Mouse (Mus musculus): Measurements from ENCODE around the gene Scamp5.

Scamp5 gene

DNA sequence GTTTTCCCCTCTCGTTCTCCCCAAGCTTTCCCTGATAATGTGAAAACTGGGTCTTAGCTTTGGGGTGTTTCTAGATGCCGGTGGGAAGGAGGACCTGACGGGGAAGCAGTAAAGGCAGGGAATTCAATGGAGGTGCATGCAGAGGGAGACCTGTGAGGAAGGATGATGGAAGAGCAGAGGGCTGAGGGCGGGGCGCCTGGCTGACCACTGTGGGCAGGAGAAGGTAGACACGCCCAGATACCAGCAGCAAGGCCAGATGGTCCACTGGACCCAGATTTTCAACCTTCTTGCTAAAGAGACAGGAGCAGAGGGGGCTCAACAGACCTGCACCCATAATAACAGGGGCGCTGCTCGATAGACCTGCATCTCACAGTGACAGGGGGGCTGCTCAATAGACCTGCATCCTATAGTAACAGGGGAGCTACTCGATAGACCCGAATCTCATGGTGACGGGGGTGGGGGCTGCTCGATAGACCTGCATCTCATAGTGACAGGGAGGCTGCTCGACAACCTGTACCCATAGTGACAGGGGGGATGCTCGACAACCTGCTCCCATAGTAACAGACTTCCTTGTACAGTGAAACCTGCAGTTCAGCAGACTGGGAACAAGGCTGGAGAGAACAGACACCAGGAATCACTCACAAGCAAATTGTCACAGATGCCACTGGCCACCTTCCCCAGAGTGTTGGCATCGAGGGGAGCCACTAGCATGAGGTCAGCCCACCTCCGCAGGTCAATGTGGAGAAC, 48.2 kb downstream of the Scamp5 start:
- DNase-seq (ENCODE audit: low read depth): no peak

DNA sequence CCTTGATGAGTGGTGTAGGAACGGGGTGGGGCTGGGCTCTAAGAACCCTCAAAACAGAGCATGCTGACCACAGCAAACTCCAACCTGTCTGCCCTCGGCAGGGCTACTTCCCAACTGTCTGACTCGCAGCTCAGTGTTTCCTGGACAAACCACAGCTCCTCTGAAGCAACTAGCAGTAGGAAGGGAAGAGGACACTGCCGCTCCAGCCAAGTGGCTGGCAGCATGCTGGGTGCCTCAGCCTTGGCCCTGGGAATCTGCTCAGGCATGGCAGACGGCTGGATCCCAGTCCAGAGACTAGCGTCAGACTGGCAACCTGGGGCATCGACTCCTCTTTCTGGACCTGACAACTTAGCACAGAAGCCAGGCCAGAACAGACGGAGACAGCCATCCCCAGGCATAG, 50.5 kb downstream of the Scamp5 start:
- no peak for DNase-seq (ENCODE audit: low read depth)

DNA sequence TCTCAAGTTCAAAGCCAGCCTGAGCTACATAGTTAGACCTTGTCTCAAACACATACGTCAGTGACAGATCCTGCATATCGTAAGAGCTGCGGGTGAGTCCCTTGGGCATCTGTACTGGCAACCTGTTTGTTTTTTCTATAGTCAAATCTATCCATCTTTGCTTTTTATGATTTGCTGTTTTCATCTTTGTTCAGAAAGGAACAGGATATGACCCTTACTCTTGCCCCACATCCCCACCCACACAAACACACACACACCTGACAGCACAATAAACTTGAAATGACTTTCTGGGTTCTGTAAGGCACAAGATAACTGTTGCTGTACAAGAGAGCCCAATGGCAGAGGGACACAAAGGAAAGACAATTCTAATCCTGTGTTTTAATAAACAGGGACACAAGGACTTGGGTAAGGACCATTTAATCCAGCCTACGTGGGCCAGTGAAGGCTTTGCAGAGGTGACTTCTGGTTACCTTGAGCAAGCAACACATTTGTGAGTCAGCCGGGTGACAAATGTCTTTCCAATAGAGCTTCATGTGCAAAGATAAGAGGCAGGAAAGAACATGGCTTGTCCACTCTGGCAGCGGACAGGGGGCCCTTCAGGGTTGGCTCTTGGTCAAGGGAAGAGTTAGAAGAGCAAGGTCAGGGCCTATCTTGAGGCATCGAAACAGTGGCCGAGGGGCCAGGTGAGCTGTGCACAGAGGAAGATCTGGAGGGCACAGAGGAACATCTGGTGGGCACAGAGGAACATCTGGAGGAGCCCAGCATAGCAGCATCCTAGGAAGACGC, 60.5 kb downstream of the Scamp5 start:
- DNase-seq (ENCODE audit: low read depth): no peak

DNA sequence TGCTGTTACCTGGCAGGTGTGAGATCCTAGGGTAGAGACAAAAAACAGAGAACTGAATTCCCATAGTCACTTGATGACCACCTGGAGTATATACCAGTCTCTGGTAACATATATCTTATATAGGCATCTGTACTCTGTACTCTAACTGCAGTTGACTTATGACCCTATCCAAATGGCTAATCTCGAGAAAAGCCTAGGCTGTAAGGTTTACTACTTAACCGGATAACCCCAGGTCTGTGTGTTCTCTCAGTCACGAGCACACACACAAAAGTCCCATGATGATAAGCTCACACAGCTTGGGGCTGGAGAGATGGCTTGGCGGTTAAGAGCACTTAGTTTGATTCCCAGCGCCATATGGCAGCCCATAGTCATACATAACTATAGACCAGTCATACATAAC, 61.5 kb downstream of the Scamp5 start:
- DNase-seq (ENCODE audit: low read depth): no peak

DNA sequence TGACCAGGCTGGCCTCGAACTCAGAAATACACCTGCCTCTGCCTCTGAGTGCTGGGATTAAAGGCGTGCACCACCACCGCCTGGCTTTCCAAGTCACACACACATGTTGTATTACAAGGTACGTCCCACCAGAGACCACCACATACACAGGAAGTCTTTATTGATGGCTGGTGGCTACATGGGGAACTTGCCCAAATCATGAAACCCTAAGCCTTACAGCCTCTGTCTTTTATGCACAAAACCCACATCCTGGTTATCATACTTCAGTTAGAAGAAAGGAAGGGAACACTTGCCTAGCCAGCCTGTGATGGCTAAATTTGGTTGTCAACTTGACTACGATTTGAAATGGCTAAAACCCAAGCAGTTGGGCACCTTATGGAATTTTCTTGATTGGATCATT, 63.8 kb downstream of the Scamp5 start:
- DNase-seq (ENCODE audit: low read depth): no peak

DNA sequence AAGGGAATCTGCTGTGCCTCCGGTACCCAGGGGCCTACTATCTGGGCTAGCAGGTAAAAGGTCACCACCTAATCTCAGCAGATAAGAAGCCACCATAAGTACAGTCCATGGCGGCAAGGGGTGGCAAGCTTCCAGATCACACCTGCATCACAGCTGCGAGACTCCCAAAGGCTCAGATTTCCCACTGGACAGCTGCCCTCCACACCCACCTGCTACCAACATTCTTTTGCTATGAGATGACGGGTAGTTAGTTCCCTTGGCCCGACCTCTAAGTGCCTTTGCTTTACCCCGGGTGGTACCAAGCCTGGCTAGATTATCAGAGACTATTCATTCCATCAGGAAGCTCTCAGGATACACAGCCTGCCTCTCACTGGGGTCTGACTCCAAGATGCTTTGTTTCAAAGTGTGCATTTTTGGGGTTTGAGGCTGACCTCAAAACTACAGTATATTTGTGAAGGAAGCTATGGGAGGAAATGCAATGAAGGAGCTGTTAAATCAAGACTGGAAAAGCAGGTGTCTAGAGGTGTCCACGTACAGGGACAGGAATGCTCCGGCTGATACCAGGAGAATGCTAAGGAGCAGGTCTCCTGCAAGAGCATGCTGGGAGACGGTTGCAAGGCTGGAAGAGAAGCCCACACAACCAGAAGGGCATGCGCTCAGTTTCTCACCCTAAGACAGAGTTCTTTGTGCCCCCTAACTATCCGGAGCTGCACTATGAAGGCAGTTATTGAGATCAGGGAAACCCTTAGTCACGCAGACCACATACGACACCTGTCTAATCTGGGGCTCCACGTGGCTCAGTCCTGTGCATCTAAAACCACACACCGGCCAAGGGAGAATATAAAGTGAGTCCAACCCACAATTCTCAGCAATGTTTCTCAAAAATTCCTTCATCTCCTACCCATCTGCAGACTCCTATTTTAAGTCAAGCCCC, 65.3 kb downstream of the Scamp5 start:
- no peak for DNase-seq (ENCODE audit: low read depth)

DNA sequence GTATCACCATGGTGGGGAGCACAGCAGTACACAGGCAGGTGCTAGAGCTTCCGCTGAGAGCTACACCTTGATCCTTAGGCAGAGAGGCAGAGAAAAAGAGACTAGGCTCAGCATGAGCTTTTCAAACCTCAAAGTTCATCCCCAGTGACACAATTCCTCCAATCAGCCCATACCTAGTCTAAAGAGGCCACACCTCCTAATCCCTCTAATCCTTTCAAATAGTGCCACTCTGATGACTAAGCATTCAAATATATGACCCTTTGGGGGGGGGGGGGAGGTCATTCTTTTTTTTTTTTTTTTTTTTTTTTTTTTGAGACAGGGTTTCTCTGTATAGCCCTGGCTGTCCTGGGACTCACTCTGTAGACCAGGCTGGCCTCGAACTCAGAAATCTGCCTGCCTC, 69.1 kb downstream of the Scamp5 start:
- DNase-seq (ENCODE audit: low read depth): no peak

DNA sequence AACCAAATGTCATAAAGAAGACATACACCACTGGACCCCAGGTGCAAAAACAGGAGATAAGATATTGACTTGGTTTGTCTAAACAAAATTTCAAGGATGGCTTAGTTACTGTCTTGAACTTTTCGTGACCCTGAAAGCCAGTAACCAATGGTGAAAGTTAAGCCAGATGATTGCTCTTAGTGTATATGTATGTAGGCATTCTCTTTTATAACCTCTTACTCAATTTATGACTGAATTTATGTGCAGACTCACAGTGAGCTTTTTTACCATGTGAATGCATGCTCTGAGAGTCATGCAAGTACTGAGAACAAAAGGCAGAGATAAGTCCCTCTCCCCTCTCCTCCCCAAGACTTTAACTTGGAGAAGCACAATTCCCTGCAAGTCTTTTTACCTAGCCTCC, 75.0 kb downstream of the Scamp5 start:
- no peak for DNase-seq (ENCODE audit: low read depth)

Measured in c-Kit-positive CD71-positive TER-119-negative erythroid progenitor cells, embryonic 14.5 days (primary cell).